Mouse (Mus musculus) bone marrow, adult 2 months (tissue): ENCODE measurements around the gene Opa3.

Experiments used
- CTCF ChIP-seq: fragments of 200-500 bp; IDR thresholded peaks from 2 replicates; pipeline ENCODE4 v1.5.1; 2011; ENCODE audit warnings: low read length, control low read depth; ENCODE audit not compliant: control insufficient read depth, insufficient read depth
- POLR2A ChIP-seq: fragments of 200-500 bp; IDR thresholded peaks from 2 replicates; pipeline ENCODE4 v1.6.1; 2011; ENCODE audit warnings: low read depth, mild to moderate bottlenecking, control low read depth, low read length, borderline replicate concordance; ENCODE audit not compliant: control insufficient read depth

DNA sequence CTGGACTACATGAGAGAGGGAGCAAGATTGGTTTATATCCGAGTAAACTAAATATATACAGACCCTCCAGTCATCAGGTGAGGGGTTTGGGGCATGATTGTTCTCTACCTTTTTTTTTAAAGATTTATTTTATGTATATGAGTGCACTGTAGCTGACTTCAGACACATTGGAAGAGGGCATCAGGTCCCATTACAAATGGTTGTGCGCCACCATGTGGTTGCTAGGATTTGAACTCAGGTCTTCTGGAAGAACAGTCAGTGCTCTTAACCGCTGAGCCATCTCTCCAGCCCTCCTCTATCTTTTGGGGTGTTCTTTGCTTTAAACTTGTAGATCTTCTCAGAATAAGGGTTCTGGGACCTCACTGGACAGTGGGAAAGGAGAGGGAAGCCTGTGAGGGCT lies 8.1 kb upstream of the Opa3 start:
- TF ChIP-seq CTCF (no peak), POLR2A (no peak)
